Mouse (Mus musculus): ENCODE measurements around the gene Zbtb46.

Gene Zbtb46

DNA sequence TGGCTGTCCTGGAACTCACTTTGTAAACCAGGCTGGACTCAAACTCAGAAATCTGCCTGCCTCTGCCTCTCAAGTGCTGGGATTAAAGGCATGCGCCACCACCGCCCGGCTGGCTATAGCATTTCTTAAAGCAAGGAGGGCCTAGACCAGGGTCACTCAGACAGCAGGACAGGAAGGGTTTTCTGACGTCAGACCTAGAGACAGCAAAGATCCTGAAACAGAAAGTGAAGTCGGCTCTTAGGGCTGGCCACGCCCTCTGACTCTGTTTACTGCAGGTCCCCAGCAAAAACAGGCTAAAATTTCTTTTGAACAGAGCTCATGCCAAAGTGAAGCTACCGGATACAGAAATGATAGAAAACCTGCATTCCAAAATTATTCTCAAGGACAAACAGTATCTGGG lies 49.6 kb downstream of the Zbtb46 start:
- DNase-seq (ENCODE audit: extremely low read depth, insufficient read length, low spot score): no peak

DNA sequence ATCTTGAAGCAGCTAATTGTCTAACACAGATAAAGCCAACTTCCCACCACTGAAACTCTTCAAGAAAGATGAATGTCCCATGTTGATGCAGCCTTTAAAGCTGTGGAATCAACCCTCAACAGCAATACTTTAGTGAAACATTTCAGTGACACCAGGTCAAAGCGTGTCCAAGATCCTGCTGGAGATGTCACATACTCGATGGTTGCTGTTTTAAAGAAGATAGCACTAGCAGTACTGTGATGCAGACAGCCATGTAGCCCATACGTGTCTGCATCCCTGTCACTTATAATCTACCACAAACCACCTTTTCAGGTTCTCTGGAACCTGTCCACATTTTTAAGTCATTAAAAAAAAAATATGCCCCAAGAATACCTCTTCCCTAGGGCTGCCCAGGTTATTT lies 55.5 kb downstream of the Zbtb46 start:
- DNase-seq (ENCODE audit: extremely low read depth, insufficient read length, low spot score): no peak

DNA sequence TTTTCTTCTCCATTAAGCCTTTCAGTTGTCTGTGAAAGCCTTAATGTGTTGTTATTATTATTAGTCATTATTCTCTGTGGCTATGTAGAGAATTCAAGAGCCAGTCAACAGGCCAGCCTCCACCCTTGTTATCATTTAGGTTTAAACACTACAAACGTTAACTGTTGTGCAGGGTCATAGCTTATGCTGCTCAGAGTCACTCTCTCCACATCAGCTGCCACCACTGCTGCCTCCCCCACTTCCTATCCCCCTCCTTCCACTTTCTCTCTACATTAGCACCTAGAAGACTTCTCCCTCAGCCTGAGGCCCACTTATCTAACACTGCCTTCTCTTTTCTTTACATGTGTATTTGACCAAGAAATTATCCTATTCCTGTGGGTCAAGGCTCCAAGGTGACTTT lies 57.7 kb downstream of the Zbtb46 start:
- no peak for DNase-seq (ENCODE audit: extremely low read depth, insufficient read length, low spot score)

DNA sequence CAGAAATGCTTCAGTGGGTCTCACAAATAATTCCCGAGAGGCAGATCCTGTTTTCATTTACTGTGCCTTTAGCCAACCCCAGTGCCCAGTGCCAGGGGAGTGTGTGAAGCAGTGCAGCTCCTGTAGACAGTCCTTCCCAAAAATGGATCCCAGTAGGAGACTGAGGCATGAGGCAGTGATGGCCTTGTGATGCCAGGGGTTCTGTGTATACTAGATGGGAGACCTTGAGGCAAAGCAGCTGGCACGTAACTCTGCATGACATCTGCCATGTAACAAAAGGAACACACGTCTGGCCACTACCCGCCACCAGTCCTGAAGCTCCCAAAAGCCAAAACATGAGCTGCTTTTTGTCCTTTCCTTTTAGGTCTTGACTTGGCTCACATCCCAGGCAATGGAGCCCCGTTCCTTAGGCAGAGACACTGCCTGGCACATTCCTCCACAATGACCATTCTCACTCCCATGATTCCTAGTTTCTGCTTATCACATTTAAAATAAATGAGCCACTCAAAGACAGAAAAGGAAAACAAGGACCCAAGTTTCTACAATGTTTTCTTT lies 61.9 kb downstream of the Zbtb46 start:
- DNase-seq (ENCODE audit: extremely low read depth, insufficient read length, low spot score): no peak

DNA sequence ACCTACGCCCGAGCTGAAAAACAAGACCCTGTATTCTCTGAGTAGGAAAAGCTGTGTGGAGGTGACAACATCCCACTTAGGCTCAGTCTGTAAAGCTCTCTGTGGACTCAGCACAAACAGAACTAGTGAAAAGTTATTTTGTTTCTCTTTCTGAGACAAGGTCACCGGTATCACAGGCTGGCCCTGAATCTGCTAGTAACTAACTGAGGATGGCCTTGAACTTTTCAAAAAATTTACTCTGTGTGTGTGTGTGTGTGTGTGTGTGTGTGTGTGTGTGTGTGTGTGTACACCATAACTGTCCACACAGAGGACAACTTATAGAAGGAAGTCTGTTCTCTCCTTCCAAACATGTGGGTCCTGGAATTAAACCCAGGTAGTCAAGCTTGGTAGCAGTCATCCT lies 65.1 kb downstream of the Zbtb46 start:
- DNase-seq (ENCODE audit: extremely low read depth, insufficient read length, low spot score): no peak

DNA sequence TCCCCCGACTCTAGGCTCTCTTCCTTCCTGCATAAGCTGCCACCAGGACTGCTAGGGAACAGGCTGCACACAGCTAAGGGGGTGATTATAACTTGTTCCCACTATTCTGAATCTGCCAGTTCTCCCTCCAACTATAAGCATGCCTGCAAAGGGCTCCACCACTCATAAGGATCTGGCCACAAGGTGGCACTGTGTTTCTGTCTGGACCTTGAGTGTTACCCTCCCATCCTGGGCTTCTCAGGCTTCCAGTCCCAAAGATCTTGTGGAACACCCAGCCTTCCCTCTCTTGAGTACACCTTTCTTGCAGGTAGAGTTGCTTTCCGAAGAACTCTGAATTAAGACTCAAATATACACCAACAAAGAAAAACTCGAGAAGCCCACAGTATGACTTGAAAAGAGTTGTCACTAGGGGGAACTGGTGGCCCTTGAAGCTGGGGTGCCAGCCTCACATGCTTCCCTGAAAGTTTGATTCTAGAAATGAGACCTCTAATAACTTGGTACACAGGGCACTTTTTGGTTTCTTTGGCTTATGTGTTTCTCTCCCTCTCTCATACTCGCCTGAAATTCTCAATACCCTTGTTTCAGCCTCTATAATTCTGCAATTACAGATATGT lies 66.5 kb downstream of the Zbtb46 start:
- DNase-seq (ENCODE audit: extremely low read depth, insufficient read length, low spot score): no peak

DNA sequence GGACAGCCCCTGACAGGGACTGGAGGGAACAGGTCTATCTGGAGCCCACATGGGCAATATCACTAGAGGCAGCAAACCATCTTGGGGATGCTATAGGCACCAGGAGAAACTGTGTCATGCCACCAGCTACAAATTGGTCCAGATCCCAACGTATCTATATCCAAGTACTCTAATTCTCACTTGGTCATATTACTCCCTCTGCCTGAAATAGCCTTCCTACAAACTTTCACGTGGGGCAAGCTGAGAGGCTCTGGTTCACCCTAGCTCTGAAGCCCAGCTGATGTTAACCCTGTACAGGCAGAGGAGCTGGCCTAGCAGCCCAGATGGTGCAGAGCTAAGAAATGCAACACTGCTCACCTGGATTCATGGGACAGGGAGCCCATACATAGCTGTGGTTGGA lies 67.7 kb downstream of the Zbtb46 start:
- no peak for DNase-seq (ENCODE audit: extremely low read depth, insufficient read length, low spot score)

DNA sequence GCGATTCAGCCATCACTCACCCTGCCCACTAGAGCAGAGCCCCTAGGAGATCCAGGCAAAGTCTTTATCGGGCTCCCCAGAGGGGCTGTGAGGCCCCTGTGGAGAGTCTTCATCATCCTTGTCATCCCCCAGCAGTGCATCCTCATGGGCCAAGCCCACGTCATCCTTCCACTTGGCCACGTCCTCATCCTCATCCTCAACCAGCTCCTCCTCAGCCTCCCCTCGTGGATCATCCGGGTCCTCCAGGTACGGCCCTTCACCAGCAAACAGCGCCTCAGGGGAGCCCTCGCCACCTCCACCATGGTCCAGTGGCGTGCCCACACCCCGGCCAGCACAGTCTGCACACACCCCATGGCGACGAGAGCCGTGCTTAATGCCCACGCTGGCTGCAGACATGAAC lies 68.2 kb downstream of the Zbtb46 start:
- DNase-seq (ENCODE audit: extremely low read depth, insufficient read length, low spot score): no peak

DNA sequence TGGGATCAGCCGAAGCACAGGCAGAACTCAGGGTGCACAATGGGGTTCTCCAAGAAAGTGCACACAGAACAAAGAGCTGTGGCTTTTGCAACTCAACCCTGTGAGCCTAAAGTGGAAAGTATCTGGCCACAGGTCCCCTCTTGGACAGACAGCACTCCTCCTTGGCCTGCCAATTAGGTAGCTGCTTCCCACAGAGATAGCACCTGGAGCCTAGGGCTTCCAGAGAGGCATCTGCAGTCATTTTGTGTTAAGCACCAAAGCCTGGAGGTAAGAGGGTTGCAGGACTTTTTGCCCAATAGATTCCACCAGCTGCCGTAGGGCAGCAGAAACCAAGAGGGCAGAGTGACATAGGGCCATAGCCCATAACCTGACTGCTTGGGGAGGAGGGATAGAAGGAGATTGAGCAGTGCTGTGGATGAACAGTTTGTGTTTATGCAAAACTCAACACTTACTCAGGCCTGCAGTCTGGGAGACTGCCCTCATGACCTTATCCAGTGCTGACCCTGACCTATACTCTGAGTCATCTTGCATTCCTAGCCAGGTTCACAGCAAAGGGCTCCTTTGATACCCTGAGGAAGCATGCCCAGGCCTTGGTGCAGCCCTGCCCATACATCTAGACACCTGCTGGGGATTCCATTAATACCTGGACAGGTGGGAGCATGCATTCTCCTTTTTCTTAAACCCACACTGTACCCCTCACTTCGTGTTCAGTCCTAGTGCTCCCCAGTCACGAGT lies 68.9 kb downstream of the Zbtb46 start:
- DNase-seq (ENCODE audit: extremely low read depth, insufficient read length, low spot score): no peak

DNA sequence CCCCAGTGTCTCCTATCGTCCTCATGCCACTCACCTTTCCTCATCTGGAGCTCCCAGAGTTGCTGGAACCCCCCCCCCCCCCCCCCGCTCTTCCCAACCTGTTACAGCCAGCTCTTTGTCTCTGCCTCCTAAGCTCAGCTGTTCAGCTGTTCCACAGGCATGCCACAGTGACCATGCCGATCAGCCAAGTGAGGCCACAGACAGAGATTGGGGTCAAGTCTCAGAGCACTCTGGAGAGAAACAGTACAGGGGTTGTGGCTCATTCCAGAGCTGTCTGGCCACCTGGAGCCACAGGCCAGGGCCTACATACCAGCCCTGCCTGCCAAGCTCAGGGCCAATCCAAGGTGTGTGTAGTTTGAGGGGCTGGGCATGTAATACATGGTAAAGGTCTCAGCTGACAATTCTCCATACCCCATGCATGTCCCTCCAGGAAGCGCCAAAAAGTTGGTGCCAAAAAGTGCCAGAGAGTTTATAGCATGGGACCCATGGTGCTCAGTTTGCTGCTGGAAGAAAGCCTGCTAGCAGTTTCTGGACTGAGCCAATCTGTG lies 72.5 kb downstream of the Zbtb46 start:
- no peak for DNase-seq (ENCODE audit: extremely low read depth, insufficient read length, low spot score)

DNA sequence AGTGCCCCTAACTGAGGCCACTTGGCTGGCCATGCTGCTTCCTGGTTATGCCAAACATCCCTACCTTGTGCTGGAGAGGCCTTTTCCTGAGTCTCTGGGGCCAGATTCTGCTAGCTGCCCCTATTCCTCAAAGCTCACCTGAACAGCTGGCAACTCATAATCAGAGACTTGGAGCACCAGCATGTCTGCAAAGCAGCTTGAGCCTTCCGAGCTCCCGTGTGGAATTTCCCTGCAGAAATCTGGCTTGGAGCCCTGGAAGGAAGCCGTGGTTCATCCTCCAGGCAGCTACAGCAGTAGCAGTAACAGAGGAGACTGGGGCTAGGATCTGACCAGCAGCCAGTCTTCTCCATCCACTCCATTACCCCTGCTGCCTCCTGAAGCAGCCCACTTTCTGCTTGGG lies 73.3 kb downstream of the Zbtb46 start:
- no peak for DNase-seq (ENCODE audit: extremely low read depth, insufficient read length, low spot score)

DNA sequence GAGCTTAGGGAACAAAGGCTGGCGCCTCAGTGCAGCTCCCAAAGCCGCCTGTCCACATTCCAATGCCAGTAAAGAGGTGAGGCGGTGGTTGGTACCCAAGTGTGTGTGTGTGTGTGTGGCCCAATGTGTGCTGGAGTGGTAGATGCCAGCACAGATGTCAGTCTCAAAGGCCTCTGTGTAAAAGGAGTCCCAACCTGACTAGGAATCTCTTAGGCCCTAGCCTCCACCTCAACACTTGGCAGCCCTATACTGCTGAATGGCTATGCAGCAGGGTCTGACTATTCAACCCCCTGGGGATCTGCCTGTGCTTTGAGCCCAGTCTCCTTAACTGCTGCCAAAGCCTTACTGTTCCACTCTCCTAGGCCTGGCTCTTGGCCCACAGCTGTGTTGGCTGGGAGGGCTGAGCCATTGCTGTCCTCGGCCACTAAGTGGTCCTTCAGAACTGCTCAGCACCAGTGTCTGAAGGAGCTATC lies 74.3 kb downstream of the Zbtb46 start:
- no peak for DNase-seq (ENCODE audit: extremely low read depth, insufficient read length, low spot score)

DNA sequence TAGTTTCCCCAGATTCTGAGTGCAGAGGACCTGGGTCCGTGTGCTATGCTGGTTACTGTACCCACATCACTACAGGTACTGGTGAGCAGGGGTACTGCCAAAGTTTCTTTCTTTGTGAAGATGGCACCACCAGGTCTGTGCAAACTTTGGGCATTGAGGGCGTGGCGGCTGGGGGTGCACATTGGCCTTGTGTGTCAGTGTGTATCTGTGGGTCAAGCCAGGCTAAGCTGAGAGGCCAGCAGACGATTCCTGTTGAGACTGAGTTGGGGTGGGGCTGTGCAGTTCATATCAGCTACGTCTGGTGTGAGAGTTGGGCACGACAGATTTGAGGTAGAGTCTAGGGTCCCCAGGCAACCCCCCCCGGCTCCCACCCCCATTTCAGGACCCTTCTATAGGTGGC lies 74.8 kb downstream of the Zbtb46 start:
- no peak for DNase-seq (ENCODE audit: extremely low read depth, insufficient read length, low spot score)

DNA sequence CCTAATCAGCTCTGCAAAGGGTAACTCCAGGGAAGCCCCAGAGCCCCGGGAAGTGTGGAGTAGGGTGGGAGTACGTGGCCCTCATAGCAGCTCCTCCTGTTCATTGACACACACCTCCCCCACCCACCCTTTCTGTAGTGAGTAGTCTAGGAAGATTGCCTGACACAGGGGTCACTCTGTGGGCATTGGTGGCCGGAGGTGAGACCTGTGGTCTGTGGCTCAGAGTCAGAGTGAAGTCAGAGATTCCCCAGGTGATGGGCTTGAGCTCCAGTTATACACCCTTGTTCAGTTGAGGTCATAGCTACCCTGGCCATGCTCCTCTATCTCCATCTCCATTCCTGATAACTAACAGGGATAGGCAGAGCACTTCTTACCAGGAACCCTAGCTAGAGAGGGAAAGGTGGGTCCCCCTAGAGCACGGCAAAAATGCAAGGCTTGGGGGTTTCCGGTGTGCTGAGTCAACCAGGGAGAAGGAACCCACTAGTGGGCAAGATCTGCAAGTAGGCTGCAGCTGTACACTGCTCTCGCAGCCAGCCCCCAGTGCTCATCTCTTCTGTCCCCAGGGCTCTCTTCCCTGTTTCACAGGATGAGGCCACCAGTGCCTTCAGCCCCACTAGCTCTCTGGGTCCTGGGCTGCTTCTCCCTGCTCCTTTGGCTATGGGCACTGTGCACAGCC lies 77.5 kb downstream of the Zbtb46 start:
- DNase-seq (ENCODE audit: extremely low read depth, insufficient read length, low spot score): no peak

DNA sequence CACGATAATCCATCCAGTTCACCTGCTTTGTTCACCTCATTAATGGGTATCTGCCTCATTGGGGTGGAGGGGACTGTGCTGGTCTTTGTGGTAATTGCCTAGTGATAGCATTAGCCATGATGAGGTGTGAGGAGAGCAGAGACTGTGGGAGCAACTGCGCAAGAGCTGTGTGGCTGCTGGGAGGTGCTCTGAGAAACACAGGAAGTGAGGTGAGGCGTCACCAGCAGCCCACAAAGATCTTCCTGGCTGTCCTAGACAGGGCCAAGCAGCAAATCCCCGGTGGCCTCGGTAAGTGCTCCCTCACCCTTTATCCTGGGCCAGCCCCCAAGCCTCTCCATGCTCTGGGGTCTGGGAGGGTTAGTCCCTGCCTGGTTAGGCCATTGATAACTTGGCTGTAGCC lies 78.1 kb downstream of the Zbtb46 start:
- no peak for DNase-seq (ENCODE audit: extremely low read depth, insufficient read length, low spot score)

DNA sequence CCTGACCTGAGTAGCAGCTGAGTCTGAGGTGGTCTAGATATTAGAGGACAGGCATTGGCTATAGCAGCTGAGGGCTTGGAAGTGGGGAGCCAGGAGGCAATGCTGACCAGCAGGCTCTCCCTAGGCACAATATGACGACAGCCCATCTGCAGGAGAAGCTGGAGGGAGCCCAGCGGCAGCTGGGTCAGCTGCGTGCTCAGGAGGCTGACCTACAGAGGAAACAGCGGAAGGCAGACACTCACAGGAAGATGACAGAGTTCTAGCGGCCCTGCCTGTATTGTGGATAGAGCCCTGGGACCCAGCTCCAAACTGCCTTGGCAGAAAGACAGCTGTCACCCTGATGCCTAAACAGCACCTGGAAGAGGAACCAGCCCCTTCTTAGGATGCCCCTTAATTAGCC lies 79.0 kb downstream of the Zbtb46 start:
- DNase-seq (ENCODE audit: extremely low read depth, insufficient read length, low spot score): no peak

DNA sequence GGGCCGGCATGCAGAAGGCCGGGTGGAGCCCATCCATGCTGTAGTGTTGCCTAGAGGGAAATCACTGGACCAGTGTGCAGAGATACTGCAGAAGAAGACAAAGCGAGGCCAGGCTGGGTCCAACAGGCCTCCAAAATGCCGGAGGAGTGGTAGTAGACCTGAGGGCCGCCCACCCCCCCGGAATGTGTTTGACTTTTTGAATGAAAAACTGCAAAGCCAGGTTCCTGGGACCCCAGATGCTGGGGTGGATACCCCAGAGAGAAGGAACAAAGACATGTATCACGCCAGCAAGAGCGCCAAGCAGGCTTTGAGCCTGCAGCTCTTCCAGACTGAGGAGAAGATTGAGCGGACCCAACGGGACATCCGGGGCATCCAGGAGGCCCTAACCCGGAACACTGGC lies 79.4 kb downstream of the Zbtb46 start, which contains the start of gene Lime1:
Gene Lime1 (plus strand): TSS at position 301 of the 400 bp plus-strand sequence.
- DNase-seq (ENCODE audit: extremely low read depth, insufficient read length, low spot score): no peak

DNA sequence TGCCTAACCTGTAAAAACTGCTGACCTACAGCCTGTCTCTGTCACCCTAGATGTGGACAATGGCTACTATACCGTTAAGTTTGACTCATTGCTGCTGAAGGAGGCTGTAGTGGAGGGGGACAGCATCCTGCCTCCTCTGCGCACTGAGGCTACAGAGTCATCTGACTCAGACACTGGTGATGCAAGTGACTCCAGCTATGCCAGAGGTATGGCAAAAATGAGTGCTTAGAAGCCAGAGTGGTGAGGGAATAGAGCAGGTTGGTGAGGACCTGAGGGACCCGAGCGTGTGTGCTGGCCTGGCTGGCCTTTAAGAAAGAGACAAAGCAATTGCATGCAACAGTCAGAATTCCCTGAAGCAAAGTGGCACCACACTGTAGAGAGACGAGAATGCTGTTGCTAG lies 80.5 kb downstream of the Zbtb46 start:
- no peak for DNase-seq (ENCODE audit: extremely low read depth, insufficient read length, low spot score)

DNA sequence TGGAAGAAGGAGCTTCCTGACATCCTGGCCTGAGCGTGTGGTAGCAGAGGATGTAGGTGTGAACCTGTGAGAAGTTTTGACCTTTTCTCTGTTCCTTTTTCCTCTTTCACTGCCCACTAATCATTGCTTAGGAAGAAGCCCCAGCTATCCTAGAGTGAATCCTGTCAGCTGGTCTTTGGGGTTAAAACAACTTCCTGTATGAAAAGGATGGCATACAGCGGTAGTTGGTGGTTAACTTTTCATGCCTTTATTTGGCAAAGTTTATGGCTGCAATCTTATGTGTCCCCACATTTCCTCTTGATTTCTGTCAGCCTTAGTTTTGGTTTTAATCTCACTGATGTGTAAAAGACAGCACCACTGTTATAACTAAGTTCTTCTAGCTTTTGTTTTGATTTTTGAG lies 82.0 kb downstream of the Zbtb46 start:
- DNase-seq (ENCODE audit: extremely low read depth, insufficient read length, low spot score): no peak

DNA sequence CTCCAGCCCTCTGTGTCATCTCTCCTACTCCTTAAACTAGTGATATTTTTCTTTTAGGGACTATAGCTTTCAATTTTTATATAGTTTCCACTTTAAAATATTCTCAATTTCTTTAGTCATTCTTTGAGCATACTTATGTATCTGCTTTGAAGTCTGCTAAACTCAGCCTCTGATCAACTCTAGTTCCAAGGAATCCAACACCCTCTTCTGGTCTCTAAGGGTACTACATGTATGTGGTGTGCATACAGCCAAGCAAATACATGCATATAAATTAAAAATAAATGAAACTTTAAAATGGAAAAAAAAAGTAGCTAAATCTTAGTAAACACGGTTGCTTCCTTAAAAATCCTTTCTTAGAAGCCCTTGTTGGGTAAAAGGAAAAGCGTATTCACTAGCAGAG lies 83.4 kb downstream of the Zbtb46 start:
- DNase-seq (ENCODE audit: extremely low read depth, insufficient read length, low spot score): no peak

DNA sequence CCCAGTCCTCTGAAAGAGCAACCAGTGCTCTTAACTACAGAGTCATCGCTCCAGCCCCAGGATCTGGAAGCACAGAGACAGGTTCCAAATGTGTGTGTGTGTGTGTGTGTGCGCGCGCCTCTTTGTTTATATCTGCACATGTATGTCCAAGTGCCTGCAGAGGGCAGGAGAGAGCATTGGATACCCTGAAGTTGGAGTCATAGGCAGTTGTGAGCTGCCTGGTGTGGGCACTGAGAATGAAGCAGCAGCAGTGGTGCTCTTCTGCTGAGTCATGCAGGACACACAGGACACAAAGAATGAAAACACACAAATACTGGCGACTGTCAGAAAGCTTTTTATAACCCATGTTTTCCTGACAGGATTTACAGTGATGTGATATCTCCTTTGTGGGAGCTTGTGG lies 89.2 kb downstream of the Zbtb46 start:
- DNase-seq (ENCODE audit: extremely low read depth, insufficient read length, low spot score): no peak

Measured in 3134 (cell line).